Mouse (Mus musculus) myocyte (in vitro differentiated cells): ENCODE measurements around the gene Clrn3. TPM values are rescaled to one million over a fixed set of nuclear protein-coding genes. Genes with fewer than 3 reads are reported as not detected.
"Not testable (repeated sequence)": the region's sequence is repeated elsewhere in the genome, so short reads cannot be mapped to it uniquely, and the experiment has no call there.

ENCODE experiments used
- H3K27me3 ChIP-seq: one replicate; pipeline ENCODE4 v1.6.1; 2011; ENCODE audit not compliant: control insufficient read depth, insufficient read depth, insufficient read length
- H3K36me3 ChIP-seq: one replicate; pipeline ENCODE4 v1.6.1; 2011; ENCODE audit not compliant: control insufficient read depth, insufficient read depth
- H3K4me2 ChIP-seq: one replicate; pipeline ENCODE4 v1.6.1; 2011; ENCODE audit warnings: low read depth, control low read depth
- H3K4me3 ChIP-seq: one replicate; pipeline ENCODE4 v1.5.1; 2011; ENCODE audit warnings: mild to moderate bottlenecking, control low read depth, moderate library complexity
- H3K79me2 ChIP-seq: one replicate; pipeline ENCODE4 v1.6.1; 2011; ENCODE audit not compliant: control insufficient read depth, insufficient read depth
- H3ac ChIP-seq: one replicate; pipeline ENCODE4 v1.6.1; 2011; ENCODE audit not compliant: control insufficient read depth, insufficient read length
- CEBPB ChIP-seq: IDR thresholded peaks from 2 replicates; pipeline ENCODE4 v1.6.1; 2011; ENCODE audit warnings: mild to moderate bottlenecking, moderate library complexity; ENCODE audit not compliant: poor library complexity, insufficient read depth, severe bottlenecking
- E2F4 ChIP-seq: IDR thresholded peaks from one replicate; pipeline ENCODE4 v1.6.1; 2011; ENCODE audit warnings: mild to moderate bottlenecking, control low read depth, moderate library complexity; ENCODE audit not compliant: insufficient read depth
- MAX ChIP-seq: IDR thresholded peaks from one replicate; pipeline ENCODE4 v1.6.1; 2011; ENCODE audit warnings: low read depth, mild to moderate bottlenecking, control low read depth
- MYOD1 ChIP-seq, 3 experiments: IDR thresholded peaks; one replicate each; pipeline ENCODE4 v1.6.1; 2011; ENCODE audit warnings: control low read depth in 2 of 3, low read depth in 2 of 3, mild to moderate bottlenecking in 2 of 3, moderate library complexity in 1 of 3; ENCODE audit not compliant: insufficient read length in 2 of 3, control insufficient read depth in 1 of 3
- MYOG ChIP-seq, 3 experiments: IDR thresholded peaks; one replicate each; pipeline ENCODE4 v1.6.1; 2011; ENCODE audit warnings: control low read depth in 2 of 3, low read depth in 2 of 3, mild to moderate bottlenecking in 2 of 3; ENCODE audit not compliant: insufficient read length in 2 of 3, control insufficient read depth in 1 of 3, insufficient read depth in 1 of 3
- POLR2A ChIP-seq: IDR thresholded peaks from one replicate; pipeline ENCODE4 v1.6.1; 2011; ENCODE audit warnings: low read depth, mild to moderate bottlenecking, control low read depth, moderate library complexity; ENCODE audit not compliant: insufficient read length
- POLR2AphosphoS2 ChIP-seq: IDR thresholded peaks from one replicate; pipeline ENCODE4 v1.6.1; 2011; ENCODE audit warnings: low read depth, control low read depth; ENCODE audit not compliant: insufficient read length
- REST ChIP-seq: IDR thresholded peaks from one replicate; pipeline ENCODE4 v1.6.1; 2011; ENCODE audit warnings: mild to moderate bottlenecking, control low read depth, moderate library complexity; ENCODE audit not compliant: insufficient read depth, insufficient read length
- SRF ChIP-seq: IDR thresholded peaks from one replicate; pipeline ENCODE4 v1.6.1; 2011; ENCODE audit warnings: low read depth; ENCODE audit not compliant: control insufficient read depth, insufficient read length
- TCF12 ChIP-seq: IDR thresholded peaks from one replicate; pipeline ENCODE4 v1.6.1; 2011; ENCODE audit warnings: mild to moderate bottlenecking, control low read depth; ENCODE audit not compliant: poor library complexity, insufficient read depth, severe bottlenecking
- TCF3 ChIP-seq: IDR thresholded peaks from one replicate; pipeline ENCODE4 v1.6.1; 2011; ENCODE audit warnings: low read depth, control low read depth; ENCODE audit not compliant: insufficient read length
- USF1 ChIP-seq: IDR thresholded peaks from one replicate; pipeline ENCODE4 v1.6.1; 2011; ENCODE audit warnings: low read depth, mild to moderate bottlenecking, control low read depth, moderate library complexity
- polyA plus RNA-seq: library from polyadenylated mRNA; unstranded; fragments of >200 nt; fragmentation: generic; extraction: Trizol; gene quantifications from one replicate; pipeline ENCODE4 v1.2.1, GENCODE M21; 2012; ENCODE audit warnings: missing spikeins

Clrn3 gene
- polyA plus RNA-seq = not detected

GRCm38 (mm10) chr7:135528515-135528914 lies at the start of gene Clrn3:
Gene Clrn3 (minus strand): TSS chr7:135528654.
- H3K4me3 ChIP-seq = no peak within 1 kb of the TSS
- H3K36me3 ChIP-seq = no peaks in the 10 kb centered on the region
- H3ac ChIP-seq = no peak within 1 kb of the TSS
- H3K27me3 ChIP-seq = no peaks in the 10 kb centered on the region
- no peak for TF ChIP-seq TCF12
- TF ChIP-seq POLR2A = no peak
- TF ChIP-seq MYOG (IDR thresholded peaks at IDR 0.05; ENCODE audit: control insufficient read depth in 1 of 3, insufficient read depth in 1 of 3, insufficient read length in 2 of 3, low read depth in 2 of 3) = no peak
- no peak for TF ChIP-seq TCF3
- TF ChIP-seq REST = no peak
- TF ChIP-seq MYOD1 (IDR thresholded peaks at IDR 0.05; ENCODE audit: control insufficient read depth in 1 of 3, insufficient read length in 2 of 3, low read depth in 2 of 3) = no peak
- no peak for TF ChIP-seq SRF
- TF ChIP-seq USF1 = no peak
- H3K79me2 ChIP-seq = no peaks in the 10 kb centered on the region
- H3K4me2 ChIP-seq = no peak within 1 kb of the TSS

GRCm38 (mm10) chr7:135576329-135576728 lies 47.9 kb upstream of the Clrn3 start:
- H3K36me3 ChIP-seq = no peaks in the 10 kb centered on the region
- TF ChIP-seq MYOG (IDR thresholded peaks at IDR 0.05; ENCODE audit: control insufficient read depth in 1 of 3, insufficient read depth in 1 of 3, insufficient read length in 2 of 3, low read depth in 2 of 3) (no peak), POLR2A (no peak), SRF (no peak), MYOD1 (IDR thresholded peaks at IDR 0.05; ENCODE audit: control insufficient read depth in 1 of 3, insufficient read length in 2 of 3, low read depth in 2 of 3) (no peak), REST (no peak), MAX (no peak), USF1 (no peak), POLR2AphosphoS2 (no peak), E2F4 (no peak), TCF12 (no peak), CEBPB (no peak), TCF3 (no peak)
- no peak overlapping the region for H3K4me2 ChIP-seq

DNA sequence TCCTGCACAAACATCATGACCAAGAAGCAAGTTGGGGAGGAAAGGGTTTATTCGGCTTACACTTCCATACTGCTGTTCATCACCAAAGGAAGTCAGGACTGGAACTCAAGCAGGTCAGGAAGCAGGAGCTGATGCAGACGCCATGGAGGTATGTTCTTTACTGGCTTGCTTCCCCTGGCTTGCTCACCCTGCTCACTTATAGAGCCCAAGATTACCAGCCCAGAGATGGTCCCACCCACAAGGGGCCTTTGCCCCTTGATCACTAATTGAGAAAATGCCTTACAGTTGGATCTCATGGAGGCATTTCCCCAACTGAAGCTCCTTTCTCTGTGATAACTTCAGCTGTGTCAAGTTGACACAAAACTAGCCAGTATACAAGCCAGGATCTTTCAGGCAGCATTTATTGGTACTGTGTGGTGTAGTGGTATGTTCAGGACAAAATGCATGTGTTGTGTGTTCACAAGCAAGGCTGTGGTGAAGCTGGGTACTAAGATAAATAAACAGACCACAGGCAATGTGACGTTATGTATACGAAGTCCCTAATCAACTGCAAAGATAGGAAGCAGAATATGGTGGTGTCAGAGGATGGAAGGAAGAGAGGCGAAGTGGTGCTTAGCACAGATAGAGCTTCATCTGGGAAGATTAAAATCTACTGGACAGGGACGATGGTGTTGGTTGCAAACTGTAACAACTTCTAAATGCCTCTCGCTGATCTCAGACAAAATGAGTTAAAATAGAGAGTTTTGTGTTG lies 47.0 kb upstream of the Clrn3 start:
- not testable (repeated sequence) for H3K27me3 ChIP-seq, H3K79me2 ChIP-seq, H3K4me2 ChIP-seq, H3K4me3 ChIP-seq, H3ac ChIP-seq, H3K36me3 ChIP-seq

More at GRCm38 (mm10) chr7:135576329-135576728, 47.9 kb upstream of the Clrn3 start:
- Histone ChIP-seq H3K79me2 (no peaks in the 10 kb centered on the region), H3ac (no peak overlapping the region), H3K4me3 (no peak overlapping the region), H3K27me3 (no peaks in the 10 kb centered on the region)

GRCm38 (mm10) chr7:135571951-135572559 lies 43.6 kb upstream of the Clrn3 start:
- Histone ChIP-seq H3ac (no peak overlapping the region), H3K4me2 (no peak overlapping the region), H3K27me3 (no peaks in the 10 kb centered on the region), H3K79me2 (no peaks in the 10 kb centered on the region), H3K36me3 (no peaks in the 10 kb centered on the region), H3K4me3 (no peak overlapping the region)
- TF ChIP-seq CEBPB = no peak
- TF ChIP-seq POLR2AphosphoS2 = no peak
- no peak for TF ChIP-seq USF1
- TF ChIP-seq E2F4 = no peak
- TF ChIP-seq MAX = no peak
- TF ChIP-seq SRF = no peak
- no peak for TF ChIP-seq REST
- no peak for TF ChIP-seq TCF3
- TF ChIP-seq MYOG (IDR thresholded peaks at IDR 0.05; ENCODE audit: control insufficient read depth in 1 of 3, insufficient read depth in 1 of 3, insufficient read length in 2 of 3, low read depth in 2 of 3) = no peak
- no peak for TF ChIP-seq MYOD1 (IDR thresholded peaks at IDR 0.05; ENCODE audit: control insufficient read depth in 1 of 3, insufficient read length in 2 of 3, low read depth in 2 of 3)
- TF ChIP-seq POLR2A = no peak
- TF ChIP-seq TCF12 = no peak

DNA sequence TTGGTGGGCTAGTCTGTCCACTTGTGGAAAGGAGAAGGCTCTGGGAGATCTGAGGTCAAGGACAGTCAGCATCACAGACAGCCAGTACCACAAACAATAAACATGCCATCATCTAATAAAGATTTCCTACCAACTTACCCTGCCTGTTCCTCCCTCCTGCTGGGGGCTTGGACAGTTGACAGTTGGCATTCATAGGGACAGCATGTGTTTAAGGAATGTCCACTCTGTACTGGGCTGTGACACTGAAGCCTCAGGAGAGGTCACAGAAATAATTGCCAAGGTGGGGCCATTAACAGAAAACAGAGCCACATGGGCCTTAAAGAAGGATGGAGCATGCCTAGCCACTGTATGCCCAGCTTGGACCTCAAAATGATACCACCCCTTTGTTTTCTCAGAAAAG lies 42.9 kb upstream of the Clrn3 start:
- Histone ChIP-seq H3K4me3 (no peak overlapping the region), H3ac (no peak overlapping the region), H3K27me3 (no peaks in the 10 kb centered on the region), H3K79me2 (no peaks in the 10 kb centered on the region), H3K4me2 (no peak overlapping the region), H3K36me3 (no peaks in the 10 kb centered on the region)
- TF ChIP-seq SRF (no peak), TCF3 (no peak), CEBPB (no peak), E2F4 (no peak)
